Mouse (Mus musculus): Measurements from ENCODE around the gene Cend1. TPM values are rescaled to one million over a fixed set of nuclear protein-coding genes. Genes with fewer than 3 reads are reported as not detected.

Gene Cend1
- polyA plus RNA-seq, 1 experiment = 1.3 TPM

DNA sequence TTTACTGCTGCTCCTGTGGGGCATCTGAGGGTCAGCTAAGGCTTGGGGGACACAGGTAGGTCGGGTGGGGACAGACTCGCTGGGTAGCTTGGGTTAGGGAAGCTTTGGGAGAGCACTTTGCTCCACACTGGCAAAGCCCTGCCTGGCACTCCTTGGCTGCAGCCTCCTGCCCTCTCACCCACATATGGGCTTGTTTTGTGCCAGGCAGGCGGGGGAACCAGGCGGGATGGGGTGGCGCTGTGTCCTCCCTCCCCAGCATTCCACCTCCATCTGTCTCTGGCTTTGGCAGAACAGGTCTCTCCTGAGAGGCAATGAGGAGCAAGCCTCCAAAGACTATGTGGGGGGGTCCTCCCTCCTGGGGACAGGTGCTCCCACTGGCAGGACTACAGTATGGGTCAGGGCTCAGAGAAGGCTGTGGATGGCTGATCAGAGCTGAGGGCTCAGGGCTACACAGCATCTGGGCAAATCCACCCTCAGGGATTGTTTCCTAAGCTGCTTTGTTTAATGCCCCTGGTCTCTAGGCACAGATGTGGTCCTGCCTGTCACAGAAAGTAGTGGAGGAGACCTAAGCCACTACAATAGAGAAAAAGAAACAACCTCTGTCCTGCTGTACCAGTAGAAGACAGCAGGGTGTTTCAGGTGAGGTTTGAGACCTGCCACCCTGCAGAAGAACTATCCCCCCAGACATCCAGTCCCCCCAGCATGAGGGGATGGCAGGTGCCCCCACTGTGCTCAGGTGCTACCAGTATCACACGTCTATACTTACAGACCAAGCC is 3.6 kb upstream of the Cend1 start:
- H3K27me3 ChIP-seq (replicated peaks; ENCODE audit: control insufficient read depth, insufficient read depth, low read length) = no peaks in the 10 kb centered on the region

DNA sequence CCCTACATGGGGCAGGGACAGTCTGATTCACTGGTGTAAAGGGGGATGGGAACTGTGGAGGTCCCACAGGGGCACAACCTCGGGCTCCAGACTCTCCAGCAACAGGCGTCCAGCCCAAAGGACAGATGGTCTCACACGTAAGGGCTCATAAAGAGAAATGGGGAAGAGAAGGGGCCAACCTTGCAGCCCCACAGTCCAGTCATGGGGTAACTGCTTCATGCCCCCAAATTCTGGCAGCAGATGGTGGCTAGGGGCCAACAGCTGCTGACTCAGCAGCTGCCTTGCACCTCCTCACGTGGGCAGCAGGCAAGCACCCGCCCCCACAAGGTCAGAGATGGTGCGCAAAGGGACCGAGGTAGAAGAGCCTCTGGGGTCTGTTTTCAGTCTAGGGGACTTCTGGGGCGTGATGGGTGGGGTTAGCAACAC is 2.9 kb upstream of the Cend1 start:
- no peaks in the 10 kb centered on the region for H3K27me3 ChIP-seq (replicated peaks; ENCODE audit: control insufficient read depth, insufficient read depth, low read length)
- H3K36me3 ChIP-seq (ENCODE audit: control insufficient read depth, insufficient read depth, low read length) = no peaks in the 10 kb centered on the region
- H3K4me3 ChIP-seq (ENCODE audit: insufficient read depth, low read depth, low read length) = no peak overlapping the region
- no peak overlapping the region for H3K27ac ChIP-seq (ENCODE audit: insufficient read depth, low read depth, low read length)
- no peak for TF ChIP-seq POLR2A (IDR thresholded peaks at IDR 0.05; ENCODE audit: low read depth, low read length)
- TF ChIP-seq CTCF (conservative IDR thresholded peaks at IDR 0.05; ENCODE audit: insufficient read depth, insufficient read length, low read depth, low read length) = no peak
- peaks cover 36% of the 10 kb centered on the region for H3K4me1 ChIP-seq (ENCODE audit: control insufficient read depth, insufficient read depth, low read length)
- 64% methylated on average over 8 of the region's 8 CpGs for WGBS
- DNase-seq = peak; percentile 49

More for the DNA sequence above, 3.6 kb upstream of the Cend1 start:
- no peaks in the 10 kb centered on the region for H3K36me3 ChIP-seq (ENCODE audit: control insufficient read depth, insufficient read depth, low read length)
- H3K4me3 ChIP-seq (ENCODE audit: insufficient read depth, low read depth, low read length) = no peak overlapping the region
- WGBS = 50% methylated on average over 6 of the region's 6 CpGs
- no peak overlapping the region for H3K27ac ChIP-seq (ENCODE audit: insufficient read depth, low read depth, low read length)
- peak; percentile 80 for DNase-seq
- no peak for TF ChIP-seq POLR2A (IDR thresholded peaks at IDR 0.05; ENCODE audit: low read depth, low read length)
- no peak; the same call in 1 of the 2 replicates for TF ChIP-seq CTCF (conservative IDR thresholded peaks at IDR 0.05; ENCODE audit: insufficient read depth, insufficient read length, low read depth, low read length)
- H3K4me1 ChIP-seq (ENCODE audit: control insufficient read depth, insufficient read depth, low read length) = peaks cover 36% of the 10 kb centered on the region

DNA sequence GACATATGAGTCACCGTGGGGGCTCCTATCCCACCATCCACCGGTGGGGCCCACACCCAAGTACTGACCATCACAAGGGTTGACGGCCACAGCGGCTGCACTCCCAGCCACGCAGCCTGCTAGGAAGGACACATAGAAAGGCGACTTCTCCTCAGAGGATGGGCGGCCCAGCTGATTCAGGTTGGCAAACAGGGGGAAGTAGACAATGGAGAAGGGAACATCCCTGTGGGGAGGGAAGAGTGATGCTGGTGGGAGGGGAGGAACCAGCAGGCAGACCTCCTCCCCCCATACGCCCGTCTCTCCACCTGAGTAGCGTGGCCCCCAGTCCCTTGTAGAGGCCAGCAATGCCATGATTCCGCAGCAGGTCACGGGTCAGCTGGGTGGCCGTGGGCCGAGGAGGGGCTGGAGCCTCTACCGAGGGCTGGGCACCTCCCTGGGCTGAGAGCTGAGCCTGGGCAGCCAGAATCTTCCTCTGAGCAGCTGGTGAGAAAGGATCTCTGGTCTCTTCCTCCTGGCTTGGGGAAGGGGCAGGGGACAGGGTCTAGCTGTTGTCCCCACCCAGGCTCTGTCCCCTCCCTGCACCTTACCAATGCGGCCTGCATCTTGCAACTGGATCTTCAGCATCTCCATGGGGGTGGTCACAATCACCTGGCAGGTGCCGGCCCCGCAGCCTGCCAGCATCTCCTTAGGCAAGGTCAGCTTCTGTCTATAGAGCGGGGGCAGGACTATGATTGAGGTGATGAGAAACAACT is 2.3 kb upstream of the Cend1 start:
- H3K27ac ChIP-seq (ENCODE audit: insufficient read depth, low read depth, low read length) = no peak overlapping the region
- no peaks in the 10 kb centered on the region for H3K36me3 ChIP-seq (ENCODE audit: control insufficient read depth, insufficient read depth, low read length)
- peaks cover 31% of the 10 kb centered on the region for H3K4me1 ChIP-seq (ENCODE audit: control insufficient read depth, insufficient read depth, low read length)
- no peak for DNase-seq
- no peak for TF ChIP-seq POLR2A (IDR thresholded peaks at IDR 0.05; ENCODE audit: low read depth, low read length)
- no peak for TF ChIP-seq CTCF (conservative IDR thresholded peaks at IDR 0.05; ENCODE audit: insufficient read depth, insufficient read length, low read depth, low read length)
- no peaks in the 10 kb centered on the region for H3K27me3 ChIP-seq (replicated peaks; ENCODE audit: control insufficient read depth, insufficient read depth, low read length)
- WGBS = 95% methylated on average over 19 of the region's 19 CpGs
- H3K4me3 ChIP-seq (ENCODE audit: insufficient read depth, low read depth, low read length) = no peak overlapping the region

DNA sequence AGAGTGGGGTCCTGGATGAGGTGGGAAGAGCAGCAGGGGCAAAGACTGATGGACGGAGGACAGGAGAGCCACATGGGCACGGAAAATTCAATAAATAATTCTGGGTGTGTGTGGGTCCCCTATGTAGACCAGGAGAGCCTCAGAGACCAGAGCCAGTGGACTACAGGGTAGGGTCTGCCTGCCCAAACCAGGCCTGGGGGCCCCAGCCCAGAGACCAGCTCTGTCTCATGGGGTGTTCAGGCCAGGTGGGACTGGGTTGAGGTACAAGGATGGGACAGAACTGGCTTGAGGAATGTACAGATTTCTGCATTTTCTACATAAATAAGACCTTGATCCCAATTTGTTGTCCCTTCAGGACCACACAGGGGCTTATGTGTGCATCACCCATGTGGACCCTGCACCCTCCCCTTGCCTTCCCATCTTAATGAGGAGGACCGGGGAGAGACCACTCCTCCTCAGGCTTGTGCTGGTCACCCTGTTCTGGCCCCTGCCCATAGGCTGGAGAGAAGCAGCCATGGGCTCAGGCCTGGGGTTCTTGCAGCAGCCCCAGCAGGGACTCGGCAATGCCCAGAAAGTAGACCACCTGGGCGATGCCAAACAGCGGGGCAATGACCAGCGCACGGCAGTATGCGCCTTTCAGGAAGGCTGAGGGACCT is 1.4 kb upstream of the Cend1 start:
- no peak for TF ChIP-seq POLR2A (IDR thresholded peaks at IDR 0.05; ENCODE audit: low read depth, low read length)
- no peaks in the 10 kb centered on the region for H3K36me3 ChIP-seq (ENCODE audit: control insufficient read depth, insufficient read depth, low read length)
- no peak overlapping the region for H3K4me3 ChIP-seq (ENCODE audit: insufficient read depth, low read depth, low read length)
- peaks cover 22% of the 10 kb centered on the region for H3K4me1 ChIP-seq (ENCODE audit: control insufficient read depth, insufficient read depth, low read length)
- no peak overlapping the region for H3K27ac ChIP-seq (ENCODE audit: insufficient read depth, low read depth, low read length)
- WGBS = 95% methylated on average over 9 of the region's 9 CpGs
- no peak for DNase-seq
- no peaks in the 10 kb centered on the region for H3K27me3 ChIP-seq (replicated peaks; ENCODE audit: control insufficient read depth, insufficient read depth, low read length)

DNA sequence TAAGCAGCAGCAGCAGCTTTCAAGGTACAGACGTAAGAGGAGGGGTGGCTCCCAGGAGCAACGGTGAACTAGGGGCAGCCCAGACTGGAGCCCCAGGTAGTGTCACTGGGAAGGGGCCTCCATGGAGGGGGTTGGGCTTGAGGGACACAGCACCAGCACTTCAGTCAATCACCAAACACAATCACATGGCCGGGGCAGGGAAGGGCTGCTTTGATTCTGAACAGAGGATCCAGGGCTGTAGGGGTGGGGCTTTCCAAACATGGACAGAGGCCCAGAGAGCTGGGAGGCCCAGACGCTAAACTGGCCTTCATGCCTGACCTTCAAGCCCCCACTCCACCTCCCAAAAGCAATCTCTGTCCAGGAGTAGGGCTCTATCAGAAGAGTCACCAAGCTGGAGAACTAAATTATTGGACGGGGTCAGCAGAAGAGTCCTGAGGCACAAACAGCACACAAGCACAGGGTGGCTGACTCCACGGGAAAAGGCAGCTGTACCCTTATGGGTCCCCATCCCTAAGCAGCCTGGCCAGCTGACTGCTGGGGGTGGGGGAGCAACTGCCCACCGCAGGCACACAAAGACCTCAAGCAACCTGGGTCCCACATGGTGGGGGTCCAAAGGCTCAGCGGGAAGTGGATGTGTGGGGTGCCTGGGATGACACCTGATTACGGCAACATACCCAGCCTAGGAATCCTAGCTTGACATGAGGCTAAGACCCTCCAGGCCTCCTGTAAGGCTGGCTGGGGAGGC is 721 bp upstream of the Cend1 start:
- WGBS = 74% methylated on average over 9 of the region's 9 CpGs
- no peak overlapping the region for H3K4me3 ChIP-seq (ENCODE audit: insufficient read depth, low read depth, low read length)
- TF ChIP-seq CTCF (conservative IDR thresholded peaks at IDR 0.05; ENCODE audit: insufficient read depth, insufficient read length, low read depth, low read length) (no peak), POLR2A (IDR thresholded peaks at IDR 0.05; ENCODE audit: low read depth, low read length) (no peak)
- DNase-seq = no peak
- H3K4me1 ChIP-seq (ENCODE audit: control insufficient read depth, insufficient read depth, low read length) = peaks cover 18% of the 10 kb centered on the region
- H3K36me3 ChIP-seq (ENCODE audit: control insufficient read depth, insufficient read depth, low read length) = no peaks in the 10 kb centered on the region
- H3K27ac ChIP-seq (ENCODE audit: insufficient read depth, low read depth, low read length) = no peak overlapping the region
- H3K27me3 ChIP-seq (replicated peaks; ENCODE audit: control insufficient read depth, insufficient read depth, low read length) = no peaks in the 10 kb centered on the region

DNA sequence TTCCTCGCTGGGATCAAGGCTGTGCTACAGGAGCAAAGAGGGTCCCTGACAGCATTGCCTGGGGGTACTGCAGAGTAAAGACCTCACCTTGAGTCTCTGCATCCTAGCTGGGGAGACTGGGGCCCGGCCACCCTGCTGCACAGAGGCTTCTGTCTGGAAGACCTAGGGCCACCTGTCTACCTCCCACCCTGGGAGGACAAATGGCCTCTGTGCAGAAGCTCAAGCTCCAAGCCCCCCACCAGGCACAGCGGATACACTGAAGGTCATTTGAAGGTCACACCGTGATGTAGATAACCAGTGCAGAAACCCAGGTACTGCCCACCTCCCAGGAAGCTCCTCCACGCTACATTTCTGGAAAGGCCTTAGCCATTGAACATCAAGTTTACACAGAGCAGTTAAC is 590 bp downstream of the Cend1 start:
- no peak for TF ChIP-seq CTCF (conservative IDR thresholded peaks at IDR 0.05; ENCODE audit: insufficient read depth, insufficient read length, low read depth, low read length)
- DNase-seq = no peak
- Histone ChIP-seq H3K4me3 (ENCODE audit: insufficient read depth, low read depth, low read length) (no peak overlapping the region), H3K27me3 (replicated peaks; ENCODE audit: control insufficient read depth, insufficient read depth, low read length) (no peaks in the 10 kb centered on the region), H3K36me3 (ENCODE audit: control insufficient read depth, insufficient read depth, low read length) (no peaks in the 10 kb centered on the region), H3K4me1 (ENCODE audit: control insufficient read depth, insufficient read depth, low read length) (peaks cover 8% of the 10 kb centered on the region), H3K27ac (ENCODE audit: insufficient read depth, low read depth, low read length) (no peak overlapping the region)
- WGBS = 71% methylated on average over 5 of the region's 5 CpGs

Measured in kidney, adult 2 months (tissue).